Mouse (Mus musculus) limb, embryonic 13.5 days (tissue): ENCODE data around the gene Tent5b. TPM values are rescaled to one million over a fixed set of nuclear protein-coding genes. Genes with fewer than 3 reads are reported as not detected.

Experiments used
- ATAC-seq: fragments of 200-750 bp; cut with Nextera tagmentation; 2 replicates; pipeline ENCODE4 v1.8.0; 2017; ENCODE audit warnings: low read depth, moderate number of reproducible peaks, moderate TSS enrichment; ENCODE audit not compliant: low FRiP score
- H3K27ac ChIP-seq: fragments of 300-500 bp; sonication (generic); 2 replicates; pipeline ENCODE4 v1.5.1; 2015; ENCODE audit warnings: inconsistent platforms, mild to moderate bottlenecking, moderate library complexity
- H3K27me3 ChIP-seq: fragments of 300-500 bp; sonication (generic); 2 replicates; pipeline ENCODE4 v1.6.1; 2015; ENCODE audit warnings: mild to moderate bottlenecking, inconsistent platforms
- H3K36me3 ChIP-seq: fragments of 300-500 bp; sonication (generic); 2 replicates; pipeline ENCODE4 v1.6.1; 2015; ENCODE audit warnings: inconsistent platforms, mild to moderate bottlenecking, moderate library complexity
- H3K4me1 ChIP-seq: fragments of 300-500 bp; sonication (generic); 2 replicates; pipeline ENCODE4 v1.6.1; 2015; ENCODE audit warnings: inconsistent platforms
- H3K4me2 ChIP-seq: fragments of 300-500 bp; sonication (generic); replicated peaks from 2 replicates; pipeline ENCODE4 v1.6.1; 2015; ENCODE audit warnings: inconsistent platforms, mild to moderate bottlenecking, moderate library complexity
- H3K4me3 ChIP-seq: fragments of 300-500 bp; sonication (generic); 2 replicates; pipeline ENCODE4 v1.5.1; 2015; ENCODE audit warnings: moderate library complexity, mild to moderate bottlenecking, inconsistent platforms
- H3K9ac ChIP-seq: fragments of 300-500 bp; sonication (generic); 2 replicates; pipeline ENCODE4 v1.6.1; 2015; ENCODE audit warnings: mild to moderate bottlenecking, inconsistent platforms
- H3K9me3 ChIP-seq: fragments of 300-500 bp; sonication (generic); 2 replicates; pipeline ENCODE4 v1.6.1; 2016; ENCODE audit warnings: inconsistent platforms
- WGBS: fragments of 180-500 bp; shearing (Covaris S2); methylation state at CpG from one replicate; pipeline ENCODE4 v1.1.7; 2015; 5-methylcytosine and 5-hydroxymethylcytosine counted together
- polyA plus RNA-seq: library from polyadenylated mRNA; unstranded; fragments of >200 nt; fragmentation: Nextera tagmentation; extraction: Ambion mirVana; gene quantifications from 2 replicates; pipeline ENCODE4 v1.2.1, GENCODE M21; 2015

Gene Tent5b
- polyA plus RNA-seq, 1 experiment from 2014 or later = 0.92 TPM

DNA sequence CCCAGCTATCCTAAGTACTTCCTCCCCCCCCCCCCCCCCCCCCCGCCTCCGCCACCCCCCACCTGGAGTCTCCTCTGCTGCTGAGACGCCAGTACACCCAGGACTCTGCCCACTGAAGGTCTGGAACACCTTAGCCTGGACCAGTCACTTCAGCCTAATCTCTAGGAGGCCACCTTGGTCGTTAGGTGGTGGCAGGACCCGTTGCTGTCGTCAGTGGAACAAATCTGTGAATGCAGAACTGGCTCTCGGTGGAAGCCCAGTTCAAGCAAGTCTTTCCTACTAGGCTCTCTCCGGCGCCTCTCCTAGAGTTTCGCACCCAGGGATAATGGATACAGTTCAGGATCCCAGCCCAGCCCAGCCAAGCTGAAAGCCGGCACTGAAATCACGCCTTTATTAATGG is 14.0 kb downstream of the Tent5b start:
- Histone ChIP-seq H3K4me1 (peaks cover 40% of the 10 kb centered on the region), H3K27ac (no peak overlapping the region), H3K4me3 (peak overlapping the region; percentile 35), H3K9ac (no peak overlapping the region), H3K36me3 (no peaks in the 10 kb centered on the region), H3K4me2 (peak overlapping the region; percentile 64), H3K27me3 (peaks cover 52% of the 10 kb centered on the region), H3K9me3 (no peaks in the 10 kb centered on the region)
- WGBS = 25% methylated on average over 10 of the region's 12 CpGs
- no peak for ATAC-seq

DNA sequence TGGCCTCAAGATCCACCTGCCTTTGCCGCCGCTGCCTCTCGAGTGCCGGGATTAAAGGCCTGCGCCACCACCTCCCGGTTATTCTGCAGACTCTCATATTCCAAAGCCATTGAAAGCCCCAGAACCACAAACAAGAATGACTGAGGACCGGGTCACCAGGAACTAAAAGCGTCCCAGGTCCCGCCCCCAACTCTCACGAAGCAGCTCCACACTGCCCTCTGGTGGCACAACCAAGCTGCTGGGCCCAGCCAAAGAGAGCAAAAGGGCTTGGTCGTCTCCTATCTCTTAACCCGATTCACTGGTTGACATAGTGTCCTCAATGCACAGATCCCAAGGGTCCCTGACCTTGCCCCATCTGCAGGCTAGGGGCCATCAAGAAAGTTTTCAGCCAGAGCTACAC is 14.5 kb downstream of the Tent5b start:
- no peaks in the 10 kb centered on the region for H3K36me3 ChIP-seq
- peaks cover 57% of the 10 kb centered on the region for H3K27me3 ChIP-seq
- ATAC-seq = no peak
- no peaks in the 10 kb centered on the region for H3K9me3 ChIP-seq
- H3K4me2 ChIP-seq = peak overlapping the region; percentile 64
- peaks cover 37% of the 10 kb centered on the region for H3K4me1 ChIP-seq
- H3K9ac ChIP-seq = no peak overlapping the region
- 1% methylated on average over 12 of the region's 12 CpGs for WGBS
- H3K27ac ChIP-seq = no peak overlapping the region
- peak overlapping the region; percentile 35 for H3K4me3 ChIP-seq

DNA sequence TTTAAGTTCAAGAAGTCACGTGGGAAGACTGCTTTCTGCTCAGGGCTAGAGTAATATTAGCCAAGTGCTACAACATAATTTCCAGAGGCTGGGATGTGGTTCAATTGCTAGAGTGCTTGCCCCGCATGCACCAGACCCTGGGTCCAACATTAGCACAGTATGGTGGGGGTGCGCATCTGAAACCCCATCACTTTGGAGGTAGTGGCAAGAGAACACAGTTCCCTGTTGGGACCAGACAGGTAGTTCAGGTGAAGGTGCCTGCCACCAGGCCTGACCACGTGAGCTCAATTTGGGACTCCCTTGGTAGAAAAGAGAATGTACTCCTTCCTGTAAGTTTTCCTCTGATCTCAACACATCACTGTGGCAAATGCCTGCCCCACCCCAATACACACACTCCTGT is 14.9 kb downstream of the Tent5b start:
- Histone ChIP-seq H3K36me3 (no peaks in the 10 kb centered on the region), H3K4me3 (no peak overlapping the region), H3K4me1 (peaks cover 34% of the 10 kb centered on the region), H3K9ac (no peak overlapping the region), H3K27me3 (peaks cover 62% of the 10 kb centered on the region), H3K27ac (no peak overlapping the region), H3K4me2 (no peak overlapping the region), H3K9me3 (no peaks in the 10 kb centered on the region)
- WGBS = 72% methylated on average over 4 of the region's 4 CpGs
- no peak for ATAC-seq

DNA sequence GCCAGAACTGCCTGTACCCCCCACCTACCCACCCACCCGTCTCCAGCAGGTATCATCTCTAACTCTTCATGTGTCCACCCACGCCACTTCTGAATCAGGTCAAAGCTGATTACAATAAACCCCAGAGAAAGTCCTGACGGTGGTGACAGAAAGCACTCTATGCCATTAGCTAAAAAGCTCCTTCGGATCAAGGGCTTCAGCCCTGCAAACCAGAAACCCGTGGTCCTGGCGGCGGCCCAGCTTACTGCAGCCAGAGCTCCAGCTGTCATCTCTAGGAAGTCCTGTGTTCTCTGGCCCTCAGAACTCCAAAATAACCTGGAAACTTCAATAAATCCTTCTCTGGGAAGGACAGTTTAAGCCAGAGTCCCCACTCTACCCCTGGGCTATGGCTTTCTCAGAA is 15.8 kb downstream of the Tent5b start:
- Histone ChIP-seq H3K27me3 (peaks cover 70% of the 10 kb centered on the region), H3K9ac (no peak overlapping the region), H3K4me3 (no peak overlapping the region), H3K9me3 (no peaks in the 10 kb centered on the region), H3K4me2 (no peak overlapping the region), H3K4me1 (peaks cover 33% of the 10 kb centered on the region), H3K36me3 (no peaks in the 10 kb centered on the region), H3K27ac (no peak overlapping the region)
- 34% methylated on average over 7 of the region's 7 CpGs for WGBS
- ATAC-seq = no peak

DNA sequence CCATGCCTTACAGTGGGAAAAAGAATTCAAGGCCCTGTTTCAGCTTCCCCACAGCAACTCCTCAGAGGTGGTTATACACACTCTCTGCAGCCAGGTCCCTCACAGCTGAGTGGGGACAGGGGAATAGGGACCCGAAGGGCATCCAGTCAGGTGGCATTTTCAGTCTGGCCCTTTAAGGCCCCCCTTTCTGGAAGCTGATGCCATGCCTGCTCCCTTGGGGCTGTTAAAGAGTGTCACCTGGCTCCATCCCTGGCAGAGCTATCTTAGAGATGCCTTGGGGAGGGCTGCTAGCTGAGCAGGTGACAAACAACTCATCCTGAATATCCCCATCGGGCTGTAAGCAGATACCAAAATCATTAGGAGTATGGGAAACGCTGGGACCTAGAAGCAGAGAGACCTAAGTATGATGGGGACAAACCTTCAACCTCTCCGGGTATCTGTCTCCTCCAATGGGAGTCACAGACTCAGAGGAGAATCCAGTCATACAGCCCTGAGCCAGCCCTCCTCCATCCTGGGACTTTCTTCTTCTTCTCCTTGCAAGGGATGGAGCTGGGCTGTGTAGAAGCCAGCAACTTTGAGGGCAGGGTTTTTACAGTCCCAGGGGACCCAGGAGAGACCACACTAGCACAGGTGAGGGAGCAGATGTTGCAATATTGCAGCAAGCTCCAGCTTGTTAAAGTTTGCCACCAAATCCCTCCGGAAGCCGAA is 17.0 kb downstream of the Tent5b start:
- Histone ChIP-seq H3K4me1 (peaks cover 28% of the 10 kb centered on the region), H3K4me2 (peak overlapping the region; percentile 98), H3K36me3 (no peaks in the 10 kb centered on the region), H3K9ac (no peak overlapping the region; the same call in 1 of the 2 replicates), H3K9me3 (no peaks in the 10 kb centered on the region), H3K4me3 (peak overlapping the region; percentile 67), H3K27ac (no peak overlapping the region), H3K27me3 (peaks cover 81% of the 10 kb centered on the region)
- ATAC-seq = no peak
- 23% methylated on average over 6 of the region's 6 CpGs for WGBS

DNA sequence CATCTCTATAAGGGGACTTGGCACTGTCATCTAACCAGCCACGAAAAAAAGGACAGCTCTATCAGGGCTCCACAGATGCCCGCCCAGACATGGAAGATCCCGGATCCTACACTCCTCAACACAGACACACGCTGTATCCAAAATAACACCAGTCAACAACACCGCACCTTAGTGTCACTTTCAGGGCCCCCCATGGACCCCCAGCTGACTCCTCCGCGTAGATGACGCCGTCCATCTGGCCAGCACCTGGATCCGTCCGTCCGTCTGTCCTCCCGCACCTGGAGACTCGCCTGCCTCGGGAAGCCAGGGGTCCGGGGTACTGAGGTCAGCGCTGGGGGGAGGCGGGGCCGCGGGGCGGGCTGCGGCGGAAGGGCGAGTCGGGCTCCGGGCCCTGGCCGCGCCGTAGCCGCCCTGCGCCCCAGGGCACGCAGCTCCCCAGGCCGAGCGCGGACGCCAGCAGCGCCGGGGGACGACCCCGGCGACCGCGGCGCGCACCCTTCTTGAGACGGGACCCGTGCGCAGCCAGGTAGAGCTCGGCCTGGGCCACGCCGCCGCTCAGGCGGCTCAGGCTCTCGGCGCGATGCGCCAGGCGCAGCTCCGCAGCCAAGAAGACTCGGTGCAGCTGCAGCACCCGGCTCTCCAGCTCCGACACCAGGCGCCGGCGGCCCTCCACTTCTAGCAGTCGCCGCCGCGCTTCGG is 17.7 kb downstream of the Tent5b start:
- H3K27ac ChIP-seq = no peak overlapping the region; the same call in 1 of the 2 replicates
- peaks cover 86% of the 10 kb centered on the region for H3K27me3 ChIP-seq
- no peaks in the 10 kb centered on the region for H3K36me3 ChIP-seq
- peak; percentile 12; the same call in 1 of the 2 replicates for ATAC-seq
- peak overlapping the region; percentile 98 for H3K4me2 ChIP-seq
- H3K9ac ChIP-seq = peak overlapping the region; percentile 78
- no peaks in the 10 kb centered on the region for H3K9me3 ChIP-seq
- H3K4me3 ChIP-seq = peak overlapping the region; percentile 67
- WGBS = under 1% methylated on average over 57 of the region's 70 CpGs
- H3K4me1 ChIP-seq = peaks cover 25% of the 10 kb centered on the region

DNA sequence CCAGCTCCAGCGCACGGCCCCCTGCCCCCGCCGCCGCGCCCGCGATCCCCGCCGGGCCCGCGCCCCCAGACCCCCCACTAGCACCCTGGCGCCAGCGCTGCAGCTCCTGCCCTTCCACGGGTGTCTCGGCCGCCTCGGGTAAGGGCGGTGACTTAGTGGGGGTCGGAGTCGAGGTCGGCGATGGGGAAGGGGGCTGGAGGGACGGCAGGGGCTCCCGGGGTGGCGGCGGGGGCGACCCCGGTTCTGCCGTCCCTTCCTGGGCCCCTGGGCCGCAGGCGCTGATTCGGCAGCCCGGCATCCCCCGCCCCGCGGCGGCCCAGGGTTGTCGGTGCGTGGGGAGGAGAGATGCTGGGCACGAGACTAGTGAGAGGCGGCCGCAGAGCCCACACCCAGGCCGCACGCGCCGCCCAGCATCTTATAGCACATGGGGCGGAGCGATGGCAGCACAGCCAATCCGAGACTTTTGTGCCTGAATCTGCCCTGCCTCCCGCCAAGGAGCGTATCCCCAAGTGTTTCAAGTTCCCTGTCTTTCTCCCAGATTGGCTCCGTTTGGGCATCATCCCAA is 18.3 kb downstream of the Tent5b start, which contains the start of gene Trnp1:
Gene Trnp1, minus strand, starts transcription at position 391 of the 565 bp plus-strand sequence.
- H3K4me1 ChIP-seq = peaks cover 25% of the 10 kb centered on the region
- under 1% methylated on average over 48 of the region's 53 CpGs for WGBS
- ATAC-seq = peak; percentile 88
- H3K27me3 ChIP-seq = peaks cover 88% of the 10 kb centered on the region
- H3K4me3 ChIP-seq = peak within 1 kb of the TSS; percentile 67
- H3K9me3 ChIP-seq = no peaks in the 10 kb centered on the region
- no peaks in the 10 kb centered on the region for H3K36me3 ChIP-seq
- H3K27ac ChIP-seq = peak within 1 kb of the TSS; percentile 15; the same call in 1 of the 2 replicates
- H3K4me2 ChIP-seq = peak within 1 kb of the TSS; percentile 98
- peak within 1 kb of the TSS; percentile 78 for H3K9ac ChIP-seq

DNA sequence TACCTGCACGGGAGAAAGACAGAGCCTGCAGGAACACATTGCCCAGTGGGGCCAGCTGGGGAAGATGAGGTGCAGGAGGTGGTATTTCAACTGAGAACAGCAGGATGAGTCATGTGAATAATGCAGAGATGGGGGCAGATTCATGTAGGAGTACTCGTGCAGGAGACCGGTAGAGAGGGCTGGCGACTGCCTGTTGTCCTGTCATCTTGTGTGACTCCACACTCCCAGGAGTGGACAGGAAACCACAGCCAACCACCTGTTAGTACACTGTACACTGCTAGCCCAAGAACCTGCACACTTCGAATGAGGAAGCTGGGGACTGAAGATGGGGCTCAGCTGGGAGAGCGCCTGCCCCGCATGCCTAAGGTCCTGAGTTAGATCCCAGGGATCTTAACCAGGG is 21.6 kb downstream of the Tent5b start:
- H3K4me2 ChIP-seq = no peak overlapping the region
- peaks cover 19% of the 10 kb centered on the region for H3K4me1 ChIP-seq
- H3K27ac ChIP-seq = no peak overlapping the region
- no peak for ATAC-seq
- peaks cover 90% of the 10 kb centered on the region for H3K27me3 ChIP-seq
- no peaks in the 10 kb centered on the region for H3K36me3 ChIP-seq
- no peak overlapping the region for H3K4me3 ChIP-seq
- H3K9me3 ChIP-seq = no peaks in the 10 kb centered on the region
- 57% methylated on average over 7 of the region's 7 CpGs for WGBS
- no peak overlapping the region for H3K9ac ChIP-seq

DNA sequence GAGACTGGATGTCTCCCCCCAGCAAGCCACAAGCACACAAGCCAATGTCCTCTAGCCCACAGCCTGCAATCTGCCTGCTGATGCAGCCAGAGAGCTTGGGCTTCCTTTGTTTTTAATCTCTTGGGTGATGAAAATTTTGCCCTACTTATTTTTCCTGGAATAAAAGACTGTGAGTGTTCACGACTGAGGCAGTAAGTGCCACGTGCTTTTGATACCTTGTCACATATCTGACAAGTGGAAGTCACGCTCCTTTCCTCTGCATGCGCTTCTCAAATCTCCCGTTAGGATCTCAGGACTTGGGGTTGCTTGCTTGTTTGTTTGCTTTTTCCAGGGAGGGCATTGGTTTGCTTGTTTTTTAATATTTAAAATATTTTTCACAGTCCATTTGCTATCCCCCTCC is 24.4 kb downstream of the Tent5b start:
- H3K4me1 ChIP-seq = no peaks in the 10 kb centered on the region
- H3K4me3 ChIP-seq = no peak overlapping the region
- WGBS = 60% methylated on average over 5 of the region's 5 CpGs
- peaks cover 84% of the 10 kb centered on the region for H3K27me3 ChIP-seq
- no peak overlapping the region for H3K9ac ChIP-seq
- no peak overlapping the region for H3K27ac ChIP-seq
- no peak for ATAC-seq
- H3K4me2 ChIP-seq = no peak overlapping the region
- H3K9me3 ChIP-seq = no peaks in the 10 kb centered on the region
- no peaks in the 10 kb centered on the region for H3K36me3 ChIP-seq

DNA sequence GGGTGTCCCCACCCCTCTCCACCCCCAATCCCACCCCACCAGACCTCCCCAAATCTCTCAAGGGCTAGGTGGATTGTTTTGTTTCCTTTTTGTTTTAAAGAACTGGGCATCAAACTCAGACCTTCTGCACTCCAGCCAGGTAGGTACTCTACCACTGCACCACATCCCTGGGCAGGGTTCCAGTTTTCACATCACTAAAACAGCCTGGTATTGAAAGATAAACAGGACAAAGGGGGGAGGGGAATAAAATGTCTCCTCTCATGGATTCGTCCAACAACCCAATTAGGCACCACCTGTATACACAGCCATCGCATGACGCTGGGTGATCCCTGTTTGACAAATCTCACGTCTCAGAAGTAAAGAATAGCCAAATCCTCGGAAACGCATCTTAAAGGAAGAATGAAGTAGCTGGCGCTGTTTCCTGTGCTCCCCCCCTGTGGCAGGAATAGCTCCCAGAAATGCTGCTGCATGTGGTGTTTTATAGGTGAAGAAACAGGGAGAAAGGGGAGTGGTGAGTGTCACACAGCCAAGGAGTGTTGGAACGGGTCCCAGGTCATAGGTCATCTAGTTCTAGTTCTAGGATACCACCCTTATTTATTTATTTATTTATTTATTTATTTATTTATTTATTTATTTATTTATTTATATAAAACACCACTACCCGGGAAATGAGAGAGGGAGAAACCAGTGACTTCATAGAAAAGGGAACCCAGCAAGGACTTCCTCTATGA is 25.0 kb downstream of the Tent5b start:
- no peak overlapping the region for H3K4me2 ChIP-seq
- peaks cover 77% of the 10 kb centered on the region for H3K27me3 ChIP-seq
- no peaks in the 10 kb centered on the region for H3K4me1 ChIP-seq
- WGBS = 59% methylated on average over 9 of the region's 9 CpGs
- H3K4me3 ChIP-seq = no peak overlapping the region
- no peaks in the 10 kb centered on the region for H3K9me3 ChIP-seq
- H3K27ac ChIP-seq = no peak overlapping the region
- H3K36me3 ChIP-seq = no peaks in the 10 kb centered on the region
- ATAC-seq = no peak
- no peak overlapping the region for H3K9ac ChIP-seq

DNA sequence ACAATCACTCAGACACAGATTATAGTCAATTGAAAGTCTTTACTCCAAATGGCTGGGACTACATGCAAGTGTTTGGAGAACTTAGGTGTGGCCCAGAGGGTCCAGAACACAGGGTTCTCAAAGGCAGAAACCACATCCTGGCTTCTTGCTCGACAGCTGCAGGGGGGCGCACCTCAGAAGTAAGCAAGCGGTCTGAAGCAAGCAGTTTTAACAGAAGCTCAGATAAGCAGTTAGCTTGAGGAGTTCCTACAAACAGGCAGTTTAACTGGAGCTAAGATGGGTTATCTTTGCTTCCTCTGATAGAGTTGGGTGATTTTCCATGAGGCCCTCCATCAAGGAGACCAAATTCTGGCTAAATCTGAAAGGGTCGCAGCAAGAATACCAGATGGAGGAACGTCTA is 26.6 kb downstream of the Tent5b start:
- peaks cover 65% of the 10 kb centered on the region for H3K27me3 ChIP-seq
- no peak overlapping the region for H3K4me3 ChIP-seq
- H3K9ac ChIP-seq = no peak overlapping the region
- no peak overlapping the region for H3K27ac ChIP-seq
- no peaks in the 10 kb centered on the region for H3K4me1 ChIP-seq
- ATAC-seq = no peak
- no peaks in the 10 kb centered on the region for H3K9me3 ChIP-seq
- H3K4me2 ChIP-seq = no peak overlapping the region
- H3K36me3 ChIP-seq = no peaks in the 10 kb centered on the region
- WGBS = 70% methylated on average over 5 of the region's 5 CpGs

DNA sequence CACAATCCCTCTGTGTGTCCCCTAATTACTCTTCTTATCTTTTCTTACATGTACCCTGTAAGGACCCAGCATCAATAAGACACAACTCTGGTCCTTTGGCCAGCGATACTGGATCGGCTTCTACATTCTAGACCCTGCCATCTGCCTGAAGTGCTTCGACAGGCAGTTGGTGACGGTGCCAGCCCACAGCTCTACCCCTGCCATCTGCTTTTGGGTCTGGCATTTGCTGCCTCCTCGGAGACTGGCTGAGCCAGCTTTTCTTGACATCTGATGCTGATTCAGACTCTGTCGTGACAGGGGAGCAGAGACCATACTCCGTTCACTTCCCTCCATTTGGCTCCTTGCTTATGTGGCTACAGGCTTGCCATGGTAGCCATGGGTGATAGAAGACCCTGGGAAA is 29.1 kb downstream of the Tent5b start:
- no peak for ATAC-seq
- H3K27ac ChIP-seq = no peak overlapping the region
- no peaks in the 10 kb centered on the region for H3K4me1 ChIP-seq
- H3K4me3 ChIP-seq = no peak overlapping the region
- peaks cover 46% of the 10 kb centered on the region for H3K27me3 ChIP-seq
- no peaks in the 10 kb centered on the region for H3K9me3 ChIP-seq
- no peak overlapping the region for H3K9ac ChIP-seq
- no peak overlapping the region for H3K4me2 ChIP-seq
- WGBS = 79% methylated on average over 7 of the region's 7 CpGs
- no peaks in the 10 kb centered on the region for H3K36me3 ChIP-seq
